Mouse (Mus musculus) lung, postnatal 25 days (tissue): ENCODE data around the gene Pfkl.
A peak's percentile ranks its signal among the peaks of the same experiment; 100 is the strongest.
"Not testable (repeated sequence)": the region's sequence is repeated elsewhere in the genome, so short reads cannot be mapped to it uniquely, and the experiment has no call there.

Experiments used
- DNase-seq: peaks from one replicate; pipeline ENCODE4 v3.0.0; 2022; ENCODE audit warnings: low spot score

Gene Pfkl

GRCm38 (mm10) chr10:78009945-78010293 lies at the start of gene Pfkl:
Gene Pfkl (minus strand): TSS chr10:78010083.
- DNase-seq, result no peak

- no peak for DNase-seq
These were observed 47.2 kb upstream of the Pfkl start for GRCm38 (mm10) chr10:78057056-78057455.

GRCm38 (mm10) chr10:78054633-78055565 lies 45.0 kb upstream of the Pfkl start:
- peak; percentile 64 for DNase-seq

GRCm38 (mm10) chr10:78049519-78050035 lies 39.7 kb upstream of the Pfkl start:
- no peak for DNase-seq

GRCm38 (mm10) chr10:78048061-78048730 lies 38.3 kb upstream of the Pfkl start:
- no peak for DNase-seq

- no peak for DNase-seq
These were observed 36.5 kb upstream of the Pfkl start for GRCm38 (mm10) chr10:78046388-78046787.

- no peak for DNase-seq
These were observed 34.6 kb upstream of the Pfkl start for GRCm38 (mm10) chr10:78044531-78044930.

- peak; percentile 70 for DNase-seq
These were observed 33.5 kb upstream of the Pfkl start, which contains the start of gene Aire for GRCm38 (mm10) chr10:78043406-78043836. Gene Aire (minus strand): TSS chr10:78043610.

- DNase-seq, result no peak
These were observed 33.0 kb upstream of the Pfkl start for GRCm38 (mm10) chr10:78042697-78043405.

- DNase-seq, result no peak
These were observed 32.2 kb upstream of the Pfkl start for GRCm38 (mm10) chr10:78042096-78042495.

GRCm38 (mm10) chr10:78041647-78042046 lies 31.8 kb upstream of the Pfkl start, which contains the start of gene Dnmt3l:
Gene Dnmt3l (plus strand): TSS chr10:78041947.
- DNase-seq, result no peak

GRCm38 (mm10) chr10:78037139-78037538 lies 27.3 kb upstream of the Pfkl start:
- no peak for DNase-seq

GRCm38 (mm10) chr10:78031987-78032386 lies 22.1 kb upstream of the Pfkl start:
- no peak for DNase-seq

- no peak for DNase-seq
These were observed 19.2 kb upstream of the Pfkl start for GRCm38 (mm10) chr10:78029080-78029479.

GRCm38 (mm10) chr10:78028129-78028528 lies 18.2 kb upstream of the Pfkl start:
- DNase-seq, result peak; percentile 74

GRCm38 (mm10) chr10:78025453-78025852 lies 15.6 kb upstream of the Pfkl start:
- not testable (repeated sequence) for DNase-seq

GRCm38 (mm10) chr10:78019984-78020383 lies 10.1 kb upstream of the Pfkl start:
- not testable (repeated sequence) for DNase-seq

- DNase-seq, result no peak
These were observed 9.4 kb upstream of the Pfkl start for GRCm38 (mm10) chr10:78019291-78019690.

GRCm38 (mm10) chr10:78018797-78019203 lies 8.9 kb upstream of the Pfkl start:
- DNase-seq, result peak; percentile 53

GRCm38 (mm10) chr10:78016366-78016765 lies 6.5 kb upstream of the Pfkl start:
- no peak for DNase-seq

- DNase-seq, result peak; percentile 42
These were observed 5.6 kb upstream of the Pfkl start for GRCm38 (mm10) chr10:78015489-78015888.
